Mouse (Mus musculus): Measurements from ENCODE around the gene Neurl1a. TPM values are rescaled to one million over a fixed set of nuclear protein-coding genes. Genes with fewer than 3 reads are reported as not detected.

Gene Neurl1a
- polyA plus RNA-seq, 1 experiment from 2014 or later = 6.5 TPM

GRCm38 (mm10) chr19:47279372-47279771 lies 100.8 kb downstream of the Neurl1a start:
- no peak for ATAC-seq (replicated peaks; ENCODE audit: low FRiP score)
- H3K4me1 ChIP-seq = peaks cover 47% of the 10 kb centered on the region
- no peaks in the 10 kb centered on the region for H3K27me3 ChIP-seq
- H3K9ac ChIP-seq = no peak overlapping the region
- no peak overlapping the region for H3K4me3 ChIP-seq (replicated peaks)
- peaks cover 77% of the 10 kb centered on the region for H3K36me3 ChIP-seq
- no peak overlapping the region for H3K4me2 ChIP-seq
- H3K27ac ChIP-seq = peak overlapping the region; percentile 84
- no peaks in the 10 kb centered on the region for H3K9me3 ChIP-seq (replicated peaks)
- WGBS = 61% methylated on average over 4 of the region's 4 CpGs

- Histone ChIP-seq H3K27ac (peak overlapping the region; percentile 84), H3K9me3 (replicated peaks) (no peaks in the 10 kb centered on the region), H3K4me2 (no peak overlapping the region), H3K4me1 (peaks cover 47% of the 10 kb centered on the region), H3K27me3 (no peaks in the 10 kb centered on the region), H3K36me3 (peaks cover 77% of the 10 kb centered on the region), H3K9ac (no peak overlapping the region), H3K4me3 (replicated peaks) (no peak overlapping the region)
- ATAC-seq (replicated peaks; ENCODE audit: low FRiP score) = no peak
- WGBS = 74% methylated on average over 15 of the region's 15 CpGs
Observed at GRCm38 (mm10) chr19:47279788-47280532, 101.3 kb downstream of the Neurl1a start.

- Histone ChIP-seq H3K27ac (peak overlapping the region; percentile 84), H3K36me3 (peaks cover 77% of the 10 kb centered on the region)
- no peak for ATAC-seq (replicated peaks; ENCODE audit: low FRiP score)
Observed at GRCm38 (mm10) chr19:47280894-47281293, 102.3 kb downstream of the Neurl1a start.

GRCm38 (mm10) chr19:47282050-47282454 lies 103.4 kb downstream of the Neurl1a start:
- peak overlapping the region; percentile 84 for H3K27ac ChIP-seq
- H3K9me3 ChIP-seq (replicated peaks) = no peaks in the 10 kb centered on the region
- no peak overlapping the region for H3K4me3 ChIP-seq (replicated peaks)
- peaks cover 56% of the 10 kb centered on the region for H3K4me1 ChIP-seq
- ATAC-seq (replicated peaks; ENCODE audit: low FRiP score) = peak; percentile 17
- WGBS = 75% methylated on average over 6 of the region's 6 CpGs
- H3K4me2 ChIP-seq = no peak overlapping the region
- peaks cover 80% of the 10 kb centered on the region for H3K36me3 ChIP-seq
- no peaks in the 10 kb centered on the region for H3K27me3 ChIP-seq
- no peak overlapping the region for H3K9ac ChIP-seq

More at GRCm38 (mm10) chr19:47280894-47281293, 102.3 kb downstream of the Neurl1a start:
- Histone ChIP-seq H3K4me3 (replicated peaks) (no peak overlapping the region), H3K4me2 (no peak overlapping the region), H3K4me1 (peaks cover 47% of the 10 kb centered on the region), H3K27me3 (no peaks in the 10 kb centered on the region), H3K9me3 (replicated peaks) (no peaks in the 10 kb centered on the region), H3K9ac (no peak overlapping the region)
- 48% methylated on average over 9 of the region's 9 CpGs for WGBS

- Histone ChIP-seq H3K27ac (peak overlapping the region; percentile 84), H3K4me3 (replicated peaks) (no peak overlapping the region), H3K36me3 (peaks cover 73% of the 10 kb centered on the region), H3K9ac (no peak overlapping the region), H3K4me1 (peaks cover 58% of the 10 kb centered on the region), H3K9me3 (replicated peaks) (no peaks in the 10 kb centered on the region), H3K27me3 (no peaks in the 10 kb centered on the region), H3K4me2 (no peak overlapping the region)
- 94% methylated on average over 17 of the region's 17 CpGs for WGBS
- no peak for ATAC-seq (replicated peaks; ENCODE audit: low FRiP score)
Observed at GRCm38 (mm10) chr19:47282688-47283215, 104.1 kb downstream of the Neurl1a start.

GRCm38 (mm10) chr19:47285581-47285980 lies 107.0 kb downstream of the Neurl1a start:
- H3K36me3 ChIP-seq = peaks cover 62% of the 10 kb centered on the region

GRCm38 (mm10) chr19:47286886-47287450 lies 108.3 kb downstream of the Neurl1a start:
- H3K4me3 ChIP-seq (replicated peaks) = no peak overlapping the region
- WGBS = 57% methylated on average over 17 of the region's 17 CpGs
- ATAC-seq (replicated peaks; ENCODE audit: low FRiP score) = no peak
- no peak overlapping the region; the same call in 1 of the 2 replicates for H3K27ac ChIP-seq
- H3K4me1 ChIP-seq = peaks cover 52% of the 10 kb centered on the region
- H3K27me3 ChIP-seq = no peaks in the 10 kb centered on the region
- H3K36me3 ChIP-seq = peaks cover 60% of the 10 kb centered on the region
- H3K4me2 ChIP-seq = no peak overlapping the region
- no peak overlapping the region for H3K9ac ChIP-seq
- no peaks in the 10 kb centered on the region for H3K9me3 ChIP-seq (replicated peaks)

More at GRCm38 (mm10) chr19:47285581-47285980, 107.0 kb downstream of the Neurl1a start:
- Histone ChIP-seq H3K9me3 (replicated peaks) (no peaks in the 10 kb centered on the region), H3K4me1 (peaks cover 52% of the 10 kb centered on the region), H3K27me3 (no peaks in the 10 kb centered on the region), H3K27ac (no peak overlapping the region), H3K9ac (no peak overlapping the region), H3K4me2 (no peak overlapping the region), H3K4me3 (replicated peaks) (no peak overlapping the region)
- WGBS = 88% methylated on average over 6 of the region's 6 CpGs
- no peak for ATAC-seq (replicated peaks; ENCODE audit: low FRiP score)

- H3K27ac ChIP-seq = peak overlapping the region; percentile 81
- no peak overlapping the region for H3K4me3 ChIP-seq (replicated peaks)
- no peak overlapping the region for H3K4me2 ChIP-seq
- ATAC-seq (replicated peaks; ENCODE audit: low FRiP score) = peak; percentile 72
- peaks cover 53% of the 10 kb centered on the region for H3K4me1 ChIP-seq
- H3K36me3 ChIP-seq = peaks cover 21% of the 10 kb centered on the region
- H3K9me3 ChIP-seq (replicated peaks) = no peaks in the 10 kb centered on the region
- WGBS = 43% methylated on average over 7 of the region's 7 CpGs
- H3K27me3 ChIP-seq = no peaks in the 10 kb centered on the region
- H3K9ac ChIP-seq = no peak overlapping the region
Observed at GRCm38 (mm10) chr19:47291307-47292080, 112.9 kb downstream of the Neurl1a start.

- H3K27ac ChIP-seq = peak overlapping the region; percentile 81
- H3K4me3 ChIP-seq (replicated peaks) = no peak overlapping the region
- no peak; the same call in 1 of the 2 replicates for ATAC-seq (replicated peaks; ENCODE audit: low FRiP score)
- H3K4me2 ChIP-seq = no peak overlapping the region
- H3K9me3 ChIP-seq (replicated peaks) = no peaks in the 10 kb centered on the region
- peaks cover 22% of the 10 kb centered on the region for H3K36me3 ChIP-seq
- no peaks in the 10 kb centered on the region for H3K27me3 ChIP-seq
- no peak overlapping the region for H3K9ac ChIP-seq
- WGBS = 43% methylated on average over 7 of the region's 7 CpGs
- peaks cover 43% of the 10 kb centered on the region for H3K4me1 ChIP-seq
Observed at GRCm38 (mm10) chr19:47292451-47292951, 113.9 kb downstream of the Neurl1a start.

- H3K9ac ChIP-seq = no peak overlapping the region
- no peak for ATAC-seq (replicated peaks; ENCODE audit: low FRiP score)
- H3K4me1 ChIP-seq = peaks cover 41% of the 10 kb centered on the region
- no peak overlapping the region for H3K4me2 ChIP-seq
- 87% methylated on average over 11 of the region's 11 CpGs for WGBS
- no peaks in the 10 kb centered on the region for H3K27me3 ChIP-seq
- H3K36me3 ChIP-seq = peaks cover 18% of the 10 kb centered on the region
- no peak overlapping the region for H3K27ac ChIP-seq
- H3K9me3 ChIP-seq (replicated peaks) = no peaks in the 10 kb centered on the region
- H3K4me3 ChIP-seq (replicated peaks) = no peak overlapping the region
Observed at GRCm38 (mm10) chr19:47298100-47298499, 119.5 kb downstream of the Neurl1a start.

- H3K9ac ChIP-seq = peak overlapping the region; percentile 30; the same call in 1 of the 2 replicates
- peaks cover 24% of the 10 kb centered on the region for H3K36me3 ChIP-seq
- H3K4me3 ChIP-seq (replicated peaks) = no peak overlapping the region
- H3K27ac ChIP-seq = peak overlapping the region; percentile 96
- H3K27me3 ChIP-seq = no peaks in the 10 kb centered on the region
- peak overlapping the region; percentile 35 for H3K4me2 ChIP-seq
- 8% methylated on average over 19 of the region's 19 CpGs for WGBS
- peaks cover 59% of the 10 kb centered on the region for H3K4me1 ChIP-seq
- ATAC-seq (replicated peaks; ENCODE audit: low FRiP score) = peak; percentile 46
- no peaks in the 10 kb centered on the region for H3K9me3 ChIP-seq (replicated peaks)
Observed at GRCm38 (mm10) chr19:47301303-47302190, 122.9 kb downstream of the Neurl1a start.

All from kidney, embryonic 15.5 days (tissue).